Mouse (Mus musculus): ENCODE data around the gene Hoxd13.

Hoxd13 gene

DNA sequence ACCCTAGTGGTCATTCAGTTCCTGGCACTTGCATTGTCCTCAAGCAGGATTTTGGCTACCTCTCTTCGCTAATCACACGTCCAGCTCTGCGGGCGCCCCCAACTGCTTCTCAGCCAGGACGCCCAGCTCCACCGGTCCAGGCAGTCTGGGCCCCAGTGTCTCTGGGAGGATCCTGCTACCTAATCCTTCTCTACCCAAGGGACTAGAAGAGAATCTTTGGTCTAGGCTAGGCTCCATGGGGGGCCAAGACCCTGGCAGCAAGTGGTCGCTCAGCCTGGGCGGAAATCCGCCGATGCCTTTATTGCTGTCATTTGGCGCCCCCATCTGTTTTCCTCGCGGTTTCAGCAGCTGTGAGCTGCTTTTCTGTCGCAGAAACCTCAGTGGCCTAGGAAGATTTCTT lies 6.4 kb upstream of the Hoxd13 start:
- no peak for DNase-seq (ENCODE audit: low spot score)

DNA sequence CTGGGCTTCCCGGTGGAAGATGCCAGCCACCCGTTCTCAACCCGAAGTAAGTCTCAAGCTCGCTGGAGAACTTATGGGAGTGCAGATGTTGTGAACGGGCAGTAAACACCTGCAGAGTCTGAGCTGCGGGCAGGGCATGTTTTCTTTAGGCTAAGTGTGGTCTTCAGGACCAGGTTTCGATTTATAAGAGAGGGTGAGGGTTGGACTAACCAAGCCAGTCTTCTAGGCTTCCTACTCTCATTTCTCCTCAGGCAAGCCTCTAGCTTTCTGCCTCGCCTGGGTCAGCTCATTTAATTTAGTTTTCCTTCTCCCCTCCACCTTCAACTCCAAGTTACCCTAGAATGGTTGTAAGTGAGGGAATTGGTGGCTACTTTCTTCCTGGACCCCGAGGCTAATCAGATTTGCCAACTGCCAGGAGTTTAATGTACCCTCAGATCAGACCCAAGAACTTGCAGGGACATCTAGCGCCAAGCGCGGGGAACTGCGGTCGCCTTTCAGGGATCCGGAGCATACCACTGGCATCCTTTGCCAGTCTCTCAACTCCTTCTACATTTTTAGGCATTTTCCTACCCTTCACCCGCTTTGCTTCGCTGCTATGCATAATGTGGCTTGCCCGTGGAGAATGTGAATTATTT lies 4.7 kb upstream of the Hoxd13 start:
- DNase-seq (ENCODE audit: low spot score), result no peak

DNA sequence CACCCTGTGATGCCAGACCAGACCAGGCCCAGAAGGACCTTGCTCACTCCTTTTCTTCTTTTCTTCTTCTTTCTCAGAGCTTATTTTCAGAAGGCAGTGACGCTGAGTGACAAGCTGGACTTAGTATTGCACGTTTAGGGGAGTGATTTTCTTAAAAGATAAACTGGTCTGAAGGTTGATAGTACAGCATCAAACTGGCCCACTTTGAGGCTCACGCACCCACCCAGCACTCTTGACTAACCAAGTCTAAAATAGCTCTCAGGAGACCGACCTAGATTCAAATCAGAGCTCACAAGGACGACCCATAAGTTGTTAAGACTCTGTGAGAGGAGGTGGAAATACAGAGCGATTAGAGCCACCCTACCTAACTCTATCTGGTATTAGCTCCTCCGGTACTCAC lies 1.7 kb upstream of the Hoxd13 start:
- DNase-seq (ENCODE audit: low spot score), result no peak

DNA sequence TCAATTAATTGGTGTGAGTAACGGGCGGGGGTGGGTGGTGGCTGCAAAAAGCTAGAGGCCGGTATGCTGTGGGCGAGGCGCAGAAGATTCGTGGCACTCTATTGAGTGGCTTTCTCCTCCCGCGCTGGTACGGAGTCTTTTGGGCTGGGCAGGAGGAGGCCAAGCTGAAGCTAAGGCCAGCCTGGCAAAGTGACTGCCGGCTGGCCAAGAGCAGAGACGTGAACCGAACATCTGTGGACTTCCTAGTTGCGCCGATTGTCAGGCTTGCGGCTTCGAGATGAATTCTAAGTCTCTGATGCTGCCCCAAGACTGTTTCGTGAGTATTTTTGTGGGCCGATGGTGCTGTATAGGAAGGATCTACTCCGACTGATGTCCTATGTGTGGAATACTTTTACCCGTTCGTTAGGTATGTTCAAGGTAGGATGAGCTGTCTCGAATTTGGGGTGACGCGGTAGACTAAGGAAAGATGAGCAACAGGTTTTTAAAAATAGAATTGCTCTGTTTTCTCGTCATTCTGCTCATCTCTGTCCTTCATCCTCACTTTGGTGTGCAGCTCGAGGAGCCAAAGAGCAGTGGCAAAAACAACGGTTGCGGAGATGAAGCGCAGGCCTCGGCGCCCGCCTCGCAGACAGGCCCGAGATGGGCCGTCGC lies 794 bp upstream of the Hoxd13 start:
- DNase-seq (ENCODE audit: low spot score), result no peak

DNA sequence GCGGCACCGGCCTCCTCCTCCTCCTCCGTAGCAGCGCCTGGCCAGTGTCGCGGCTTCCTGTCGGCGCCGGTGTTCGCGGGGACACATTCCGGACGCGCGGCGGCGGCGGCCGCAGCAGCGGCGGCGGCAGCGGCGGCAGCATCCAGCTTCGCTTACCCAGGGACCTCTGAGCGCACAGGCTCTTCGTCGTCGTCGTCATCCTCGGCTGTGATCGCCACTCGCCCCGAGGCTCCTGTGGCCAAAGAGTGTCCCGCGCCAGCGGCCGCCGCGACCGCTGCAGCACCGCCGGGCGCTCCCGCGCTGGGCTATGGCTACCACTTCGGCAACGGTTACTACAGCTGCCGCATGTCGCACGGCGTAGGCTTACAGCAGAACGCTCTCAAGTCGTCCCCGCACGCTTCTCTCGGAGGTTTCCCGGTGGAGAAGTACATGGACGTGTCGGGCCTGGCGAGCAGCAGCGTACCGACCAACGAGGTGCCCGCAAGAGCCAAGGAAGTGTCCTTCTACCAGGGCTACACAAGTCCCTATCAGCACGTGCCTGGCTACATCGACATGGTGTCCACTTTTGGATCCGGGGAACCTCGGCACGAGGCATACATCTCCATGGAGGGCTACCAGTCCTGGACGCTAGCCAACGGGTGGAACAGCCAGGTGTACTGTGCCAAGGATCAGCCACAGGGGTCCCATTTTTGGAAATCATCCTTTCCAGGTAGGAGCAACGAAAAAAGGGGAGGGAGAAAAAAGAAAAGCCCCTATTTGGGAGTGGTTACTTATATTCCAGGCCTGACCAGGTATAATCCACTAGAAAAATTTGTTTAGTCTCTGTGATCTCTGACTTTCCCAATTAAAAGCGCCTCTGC lies 490 bp downstream of the Hoxd13 start:
- DNase-seq (ENCODE audit: low spot score), result no peak

DNA sequence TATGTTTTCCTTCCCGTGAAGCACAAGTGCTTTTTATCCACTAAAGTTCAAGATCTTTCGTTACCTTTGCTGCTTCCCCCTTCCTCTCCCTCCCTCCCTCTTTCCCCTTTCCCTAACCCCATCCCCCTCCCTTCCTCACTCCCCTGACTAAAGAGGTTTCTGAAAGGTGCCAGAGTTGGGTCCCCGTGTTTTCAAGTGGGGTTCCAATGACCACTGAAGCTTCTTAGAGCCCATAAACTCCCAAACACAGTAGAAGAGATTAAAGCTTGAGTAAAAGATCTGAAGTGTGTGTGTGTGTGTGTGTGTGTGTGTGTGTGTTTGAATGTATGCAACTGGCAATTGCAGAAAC lies 1.1 kb downstream of the Hoxd13 start:
- no peak for DNase-seq (ENCODE audit: low spot score)

DNA sequence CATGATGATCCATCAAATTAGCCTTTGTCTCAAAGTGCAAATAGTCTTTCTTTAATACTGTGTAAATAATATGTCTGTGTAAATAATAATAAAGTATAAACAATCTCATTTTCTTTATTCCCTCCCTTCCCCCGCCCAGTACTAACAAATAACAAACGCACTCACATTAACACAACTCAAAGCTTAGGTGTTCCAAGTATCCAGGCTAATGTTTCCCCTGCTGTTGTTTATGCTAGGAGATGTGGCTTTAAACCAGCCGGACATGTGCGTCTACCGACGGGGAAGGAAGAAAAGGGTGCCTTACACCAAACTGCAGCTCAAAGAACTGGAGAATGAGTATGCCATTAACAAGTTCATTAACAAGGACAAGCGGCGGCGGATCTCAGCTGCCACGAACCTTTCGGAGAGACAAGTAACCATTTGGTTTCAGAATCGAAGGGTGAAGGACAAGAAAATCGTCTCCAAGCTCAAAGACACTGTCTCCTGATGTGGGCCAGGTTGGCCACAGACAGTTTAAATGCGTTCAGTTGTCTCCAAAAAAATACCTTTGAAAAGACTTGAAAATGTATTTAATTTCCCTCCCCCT lies 1.6 kb downstream of the Hoxd13 start:
- DNase-seq (ENCODE audit: low spot score), result no peak

DNA sequence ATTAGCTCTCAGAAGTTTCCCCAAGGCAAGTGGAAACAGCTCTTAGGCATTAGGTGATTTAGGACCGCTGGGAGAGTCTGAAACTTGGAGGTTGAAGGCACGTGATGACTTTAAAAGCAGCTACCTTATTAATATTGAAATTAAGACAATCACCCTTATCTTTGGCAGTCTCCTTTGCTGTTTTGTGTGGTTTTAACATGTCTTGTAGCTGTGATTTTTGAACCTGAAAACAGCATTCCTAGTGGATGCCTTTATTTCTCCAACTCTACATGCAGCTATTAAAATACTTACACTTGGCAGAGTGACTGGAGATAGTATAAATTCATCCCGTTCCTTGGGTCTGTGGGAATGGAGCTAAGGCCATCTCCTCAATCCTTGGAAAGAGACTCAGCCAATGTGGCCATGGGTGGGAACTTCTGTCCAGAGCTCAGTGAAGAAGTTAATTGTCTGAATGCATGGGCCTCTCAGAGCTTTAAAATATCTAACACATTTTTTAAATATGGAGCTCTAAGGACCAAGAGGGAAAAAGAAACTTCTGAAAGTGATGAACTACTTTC lies 2.6 kb downstream of the Hoxd13 start:
- DNase-seq (ENCODE audit: low spot score), result no peak

DNA sequence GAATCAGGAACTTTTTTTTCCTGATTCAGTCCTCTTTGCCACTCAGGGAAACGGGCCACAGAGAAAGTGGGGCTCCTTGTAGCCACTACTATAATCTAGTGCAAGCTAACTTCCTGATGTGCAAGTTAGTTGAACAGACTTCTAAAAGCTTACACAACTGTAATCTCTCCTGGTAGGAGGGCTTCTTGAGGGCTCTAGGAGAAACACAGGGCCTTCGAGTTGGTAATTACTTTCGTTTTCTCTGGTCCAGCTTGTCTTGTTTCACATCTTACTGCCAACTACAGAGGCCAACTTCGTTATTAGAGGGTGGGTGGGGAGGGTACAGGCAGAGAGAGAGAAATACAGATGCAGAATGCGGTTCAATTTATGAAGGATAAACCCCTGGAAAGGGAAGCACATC lies 3.7 kb downstream of the Hoxd13 start:
- no peak for DNase-seq (ENCODE audit: low spot score)

DNA sequence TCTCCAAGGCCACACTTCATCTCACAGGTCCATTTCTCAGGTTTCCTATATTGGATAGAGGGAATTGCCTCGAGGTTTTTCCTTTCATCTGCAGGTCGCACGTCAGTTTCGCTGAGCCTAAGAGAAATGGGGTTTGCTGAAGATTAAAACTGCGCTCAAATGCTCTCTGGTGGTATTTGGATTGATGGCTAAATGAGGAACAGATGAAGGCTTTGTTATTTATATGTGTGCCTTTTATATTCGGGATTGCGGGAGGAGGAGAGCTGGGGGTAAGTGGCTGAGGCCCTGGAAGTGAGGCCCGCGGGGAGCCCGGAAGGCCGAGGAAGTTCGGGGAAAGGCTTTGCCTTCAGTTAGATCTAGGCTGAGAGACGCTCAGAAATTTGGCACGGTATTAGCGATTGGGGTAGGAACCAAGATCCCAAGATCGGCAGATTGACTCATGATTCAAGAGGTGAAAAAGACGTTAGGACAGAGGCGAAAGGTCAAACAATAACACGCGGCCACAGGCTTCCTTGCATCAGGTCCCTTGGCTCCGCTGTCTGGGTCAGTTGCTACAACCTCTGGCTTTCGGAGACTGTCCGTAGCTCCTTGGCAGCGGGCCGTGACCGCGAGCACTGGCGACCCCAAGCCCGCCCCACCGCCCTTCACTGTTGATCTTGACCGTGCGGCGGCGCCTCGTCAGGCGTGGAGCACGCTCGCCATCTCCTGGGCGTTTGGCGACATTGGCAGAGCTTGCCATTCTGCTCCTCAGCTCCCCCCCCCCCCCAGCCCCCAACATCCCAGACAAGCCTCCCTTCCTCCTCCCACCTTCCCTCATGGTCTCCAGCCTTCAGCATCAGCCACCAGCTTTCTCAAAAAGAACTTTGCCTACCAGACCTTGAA lies 4.6 kb downstream of the Hoxd13 start:
- DNase-seq (ENCODE audit: low spot score), result no peak

DNA sequence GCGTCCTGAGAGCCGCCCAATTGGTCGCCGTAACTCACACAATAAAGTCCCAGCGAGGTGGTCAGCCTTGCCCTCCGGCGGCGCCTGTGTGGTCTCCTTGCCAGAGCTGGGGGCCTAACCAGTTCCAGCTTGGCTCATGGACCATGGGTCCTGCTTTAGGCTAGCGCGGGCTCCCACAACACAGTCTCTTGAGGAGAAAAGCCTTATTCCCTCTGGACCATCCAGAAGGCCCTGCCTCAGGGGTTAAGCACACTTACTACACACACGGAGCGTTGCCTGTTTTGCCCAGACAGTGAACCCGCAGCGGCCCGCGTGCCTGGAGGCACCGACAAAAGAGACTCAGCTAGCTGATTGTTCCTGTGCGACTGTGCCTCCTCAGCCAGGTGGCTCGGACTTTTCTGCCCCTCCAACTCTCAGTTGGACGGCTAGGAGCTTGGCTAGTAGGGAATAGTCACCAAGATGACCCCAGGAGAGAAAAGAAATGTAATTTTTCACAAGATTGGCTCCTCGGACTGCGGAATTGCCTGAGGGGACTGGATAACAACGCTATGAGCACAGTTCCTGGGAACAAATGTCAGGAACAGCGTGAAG lies 5.8 kb downstream of the Hoxd13 start:
- no peak for DNase-seq (ENCODE audit: low spot score)

DNA sequence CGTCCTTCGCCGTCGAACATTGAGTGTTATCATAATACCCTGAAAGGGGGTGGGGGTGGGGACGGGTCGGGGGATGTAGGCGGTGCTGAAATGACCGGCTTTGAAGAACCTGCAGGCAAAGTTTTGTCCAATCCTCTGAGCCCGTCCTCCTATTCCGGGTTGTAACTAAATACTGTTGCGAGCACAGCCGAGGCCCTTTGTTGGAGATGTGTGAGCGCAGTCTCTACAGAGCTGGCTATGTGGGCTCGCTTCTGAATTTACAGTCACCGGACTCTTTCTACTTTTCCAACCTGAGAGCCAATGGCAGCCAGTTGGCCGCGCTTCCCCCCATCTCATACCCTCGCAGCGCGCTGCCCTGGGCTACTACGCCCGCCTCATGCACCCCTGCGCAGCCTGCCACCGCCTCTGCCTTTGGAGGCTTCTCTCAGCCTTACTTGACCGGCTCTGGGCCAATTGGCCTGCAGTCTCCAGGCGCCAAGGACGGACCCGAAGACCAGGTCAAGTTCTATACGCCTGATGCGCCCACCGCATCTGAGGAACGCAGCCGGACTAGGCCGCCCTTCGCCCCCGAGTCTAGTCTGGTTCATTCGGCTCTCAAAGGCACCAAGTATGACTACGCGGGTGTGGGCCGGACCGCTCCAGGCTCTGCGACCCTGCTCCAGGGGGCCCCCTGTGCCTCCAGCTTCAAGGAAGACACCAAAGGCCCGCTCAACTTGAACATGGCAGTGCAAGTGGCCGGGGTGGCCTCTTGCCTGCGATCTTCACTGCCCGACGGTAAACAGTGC lies 7.0 kb downstream of the Hoxd13 start, which contains the start of gene Hoxd12:
TSS of gene Hoxd12 (plus strand) at position 133 of the 785 bp plus-strand sequence.
- no peak for DNase-seq (ENCODE audit: low spot score)

DNA sequence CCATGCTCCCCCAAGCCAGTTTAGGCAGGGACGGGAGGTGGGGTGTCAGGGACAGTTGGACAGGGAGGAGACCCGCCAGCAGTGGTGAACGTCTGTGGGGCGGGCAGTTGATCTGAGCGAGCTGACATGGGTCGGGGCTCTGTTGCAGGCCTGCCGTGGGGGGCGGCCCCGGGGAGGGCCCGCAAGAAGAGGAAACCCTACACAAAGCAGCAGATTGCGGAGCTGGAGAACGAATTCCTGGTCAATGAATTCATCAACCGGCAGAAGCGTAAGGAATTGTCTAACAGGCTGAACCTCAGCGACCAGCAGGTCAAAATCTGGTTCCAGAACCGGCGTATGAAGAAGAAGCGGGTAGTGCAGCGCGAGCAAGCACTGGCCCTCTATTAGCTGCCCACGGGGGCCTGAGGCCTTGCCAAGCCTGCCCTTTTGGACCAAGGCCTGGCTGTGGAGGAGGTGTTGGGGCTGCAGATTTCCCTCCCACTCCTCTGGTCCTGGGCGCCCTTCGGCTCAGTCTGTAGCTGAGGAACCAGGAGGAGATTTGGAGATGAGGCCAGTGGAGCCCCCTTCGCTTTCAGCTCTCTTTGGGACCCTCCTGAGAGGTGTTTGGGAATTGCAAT lies 7.7 kb downstream of the Hoxd13 start:
- no peak for DNase-seq (ENCODE audit: low spot score)

DNA sequence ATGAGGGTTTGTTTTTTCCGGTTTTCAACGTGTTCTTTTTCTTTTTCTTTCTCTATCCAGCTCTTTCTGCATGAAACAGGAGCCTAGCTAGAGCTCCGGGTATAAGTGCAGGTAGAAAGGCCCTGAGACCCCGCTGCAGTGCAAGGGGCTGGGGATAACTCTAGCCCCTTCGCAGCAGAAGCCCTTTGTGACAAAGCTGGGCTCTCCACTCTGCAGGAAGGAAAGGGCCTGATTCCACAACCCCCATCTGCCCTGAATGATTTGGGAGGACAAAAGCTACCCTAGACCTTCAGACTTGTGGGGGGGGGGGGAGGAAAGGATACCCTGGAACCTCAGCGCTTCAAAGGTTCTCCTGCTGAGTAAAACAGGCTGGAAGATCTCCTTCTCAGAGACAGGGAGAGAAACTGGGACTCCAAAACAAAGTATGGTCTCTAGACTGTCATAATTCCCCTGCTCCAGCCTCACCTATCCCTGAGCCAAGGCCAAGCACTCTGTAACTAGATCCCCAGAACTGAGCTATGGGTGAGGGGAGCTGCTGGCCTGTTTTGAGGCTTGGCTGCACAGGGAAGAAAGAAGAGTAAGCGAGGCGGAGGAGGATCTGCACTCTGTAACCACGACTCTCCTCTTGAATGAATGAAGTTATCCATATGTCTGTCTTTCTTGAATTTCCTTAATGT lies 8.4 kb downstream of the Hoxd13 start:
- no peak for DNase-seq (ENCODE audit: low spot score)

DNA sequence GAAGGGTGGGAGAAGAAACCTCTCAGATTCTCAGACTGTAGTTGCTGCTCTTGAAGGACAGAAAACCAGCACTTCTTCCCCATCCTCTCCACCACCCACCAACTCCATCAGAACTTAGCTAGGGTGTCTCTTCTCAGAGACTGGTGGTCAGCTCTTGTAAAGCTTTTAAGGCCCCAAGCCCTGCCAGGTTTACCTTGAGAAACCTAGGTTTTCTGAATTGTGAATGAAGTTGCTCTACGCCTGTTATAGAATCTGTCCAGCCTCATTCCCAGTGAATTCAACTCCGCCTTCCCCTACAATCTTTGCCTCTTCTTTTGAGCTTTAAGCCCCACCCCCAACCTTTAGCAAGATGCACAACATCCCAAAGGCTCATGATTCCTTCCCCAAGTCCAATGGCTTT lies 9.0 kb downstream of the Hoxd13 start:
- no peak for DNase-seq (ENCODE audit: low spot score)

DNA sequence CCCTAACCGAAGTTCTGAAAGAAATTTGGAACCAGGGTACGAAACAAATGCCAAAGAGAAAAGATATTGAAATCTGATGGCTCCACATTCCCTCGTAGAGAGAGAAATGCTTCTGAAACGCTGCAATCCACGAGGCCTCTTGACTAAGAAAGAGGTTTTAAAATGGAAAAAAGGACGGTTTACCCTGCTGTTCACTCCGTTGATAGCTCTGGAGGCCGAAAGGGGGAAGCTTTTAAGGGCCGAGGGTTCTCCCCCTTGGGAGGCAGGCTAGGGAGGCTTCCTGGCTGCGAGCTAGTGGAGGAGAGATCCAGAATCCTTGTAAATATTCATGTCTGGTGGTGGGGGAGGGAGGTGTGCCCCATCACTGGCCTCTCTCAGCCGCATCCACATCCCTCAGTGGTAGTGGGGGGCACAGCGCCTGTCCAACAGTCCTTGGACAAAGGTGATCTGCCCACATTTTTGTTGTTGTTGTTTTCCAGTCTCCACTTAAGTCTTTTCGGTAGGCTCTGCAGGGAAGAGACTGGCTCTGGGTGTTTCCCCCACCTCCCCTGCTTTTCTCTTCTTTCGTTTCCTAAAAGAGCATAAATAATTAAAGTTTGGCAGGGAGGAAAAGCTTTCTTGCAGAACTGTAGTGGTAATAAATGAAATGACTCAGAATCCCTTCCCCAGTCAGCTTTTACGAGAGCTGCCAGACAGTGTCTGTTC lies 10.9 kb downstream of the Hoxd13 start, which contains the start of gene Hoxd11:
TSS of gene Hoxd11 (plus strand) at position 667 of the 705 bp plus-strand sequence.
- DNase-seq (ENCODE audit: low spot score), result no peak

DNA sequence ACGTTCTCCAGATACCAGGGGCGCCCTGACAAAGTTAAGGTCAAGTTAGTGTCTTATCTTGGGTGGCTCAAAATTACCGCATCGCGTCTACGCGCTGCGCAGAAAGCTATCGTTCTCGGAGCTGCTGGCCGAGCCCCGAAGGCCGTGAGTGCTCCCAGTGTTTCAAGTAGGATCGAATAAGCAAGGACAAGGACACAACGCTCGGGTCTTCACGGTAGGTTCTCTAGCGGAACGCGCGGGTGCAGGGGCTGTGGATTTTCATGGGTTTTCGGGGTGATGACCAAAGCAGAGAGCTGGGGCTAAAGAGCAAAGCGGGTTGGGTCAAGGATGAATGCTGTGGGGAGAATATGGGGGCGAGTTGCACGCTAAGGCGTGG lies 11.5 kb downstream of the Hoxd13 start:
- no peak for DNase-seq (ENCODE audit: low spot score)

DNA sequence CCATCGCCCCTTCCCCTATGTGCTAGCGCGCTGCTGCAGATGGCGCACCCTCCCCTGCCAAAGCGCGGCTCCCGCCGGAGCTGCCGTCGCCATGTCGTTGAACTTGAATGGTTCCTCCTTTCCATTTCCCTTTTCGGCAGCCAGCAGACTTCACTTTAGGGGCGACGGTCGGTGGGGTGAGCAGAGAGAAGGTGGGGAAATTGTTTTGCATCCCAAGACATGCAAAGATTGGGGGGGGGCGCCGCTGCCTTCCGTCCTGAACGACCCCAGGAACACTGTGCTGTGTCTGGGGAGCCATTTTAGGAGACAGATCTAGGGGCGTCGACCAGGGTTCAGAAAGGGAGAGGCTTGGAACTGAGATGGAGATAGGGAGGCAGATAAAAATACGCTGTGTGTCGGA lies 11.9 kb downstream of the Hoxd13 start:
- DNase-seq (ENCODE audit: low spot score), result no peak
